Mouse (Mus musculus) adrenal gland, adult (tissue): Measurements from ENCODE around the gene Tssk4.

Source experiments
- DNase-seq, 2 experiments: peaks; one replicate each; pipeline ENCODE4 v3.0.0; 2022 to 2023; ENCODE audit warnings: low spot score in 1 of 2; ENCODE audit not compliant: inconsistent age in 2 of 2

Tssk4 gene

DNA sequence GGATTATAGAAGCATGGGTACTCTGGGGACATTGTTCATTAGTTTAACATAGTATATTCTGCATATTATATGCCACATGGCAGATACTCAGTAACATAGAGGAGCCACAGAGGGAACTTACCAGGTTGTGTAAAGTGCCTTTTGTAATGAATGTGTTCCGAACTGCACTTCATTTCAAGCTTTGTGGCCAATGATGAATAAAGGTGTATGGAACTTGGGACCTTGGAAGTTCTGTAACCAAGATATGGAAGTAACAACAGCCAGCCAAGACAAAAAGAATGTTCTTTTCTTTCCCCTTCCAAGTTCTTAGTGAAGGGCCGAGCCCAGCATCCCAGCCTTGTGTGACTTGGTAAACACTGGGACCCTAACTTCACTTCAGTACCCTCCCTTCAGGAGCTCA is at the start of gene Tssk4:
Gene Tssk4, plus strand, starts transcription at position 301 of the 400 bp plus-strand sequence.
- DNase-seq = no peak

DNA sequence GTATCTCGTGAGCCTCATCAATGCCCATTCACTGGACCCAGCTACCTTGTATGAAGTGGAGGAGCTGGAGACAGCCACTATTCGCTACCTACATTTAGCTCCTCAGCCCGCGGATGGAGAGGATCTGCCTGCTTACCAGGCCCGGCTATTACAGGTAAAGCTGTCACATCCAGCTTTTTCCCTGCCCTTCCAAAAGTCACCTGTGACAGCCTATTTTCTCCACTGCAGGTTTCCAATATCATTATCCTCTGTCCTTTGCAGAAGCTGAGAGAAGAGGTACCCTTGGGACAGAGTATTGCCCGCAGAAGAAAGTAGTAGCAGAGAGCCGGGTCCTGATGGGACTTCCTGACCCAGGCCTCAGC is 46.7 kb upstream of the Tssk4 start, which contains the start of gene Irf9:
Gene Irf9, plus strand, starts transcription at position 301 of the 362 bp plus-strand sequence.
- no peak for DNase-seq

DNA sequence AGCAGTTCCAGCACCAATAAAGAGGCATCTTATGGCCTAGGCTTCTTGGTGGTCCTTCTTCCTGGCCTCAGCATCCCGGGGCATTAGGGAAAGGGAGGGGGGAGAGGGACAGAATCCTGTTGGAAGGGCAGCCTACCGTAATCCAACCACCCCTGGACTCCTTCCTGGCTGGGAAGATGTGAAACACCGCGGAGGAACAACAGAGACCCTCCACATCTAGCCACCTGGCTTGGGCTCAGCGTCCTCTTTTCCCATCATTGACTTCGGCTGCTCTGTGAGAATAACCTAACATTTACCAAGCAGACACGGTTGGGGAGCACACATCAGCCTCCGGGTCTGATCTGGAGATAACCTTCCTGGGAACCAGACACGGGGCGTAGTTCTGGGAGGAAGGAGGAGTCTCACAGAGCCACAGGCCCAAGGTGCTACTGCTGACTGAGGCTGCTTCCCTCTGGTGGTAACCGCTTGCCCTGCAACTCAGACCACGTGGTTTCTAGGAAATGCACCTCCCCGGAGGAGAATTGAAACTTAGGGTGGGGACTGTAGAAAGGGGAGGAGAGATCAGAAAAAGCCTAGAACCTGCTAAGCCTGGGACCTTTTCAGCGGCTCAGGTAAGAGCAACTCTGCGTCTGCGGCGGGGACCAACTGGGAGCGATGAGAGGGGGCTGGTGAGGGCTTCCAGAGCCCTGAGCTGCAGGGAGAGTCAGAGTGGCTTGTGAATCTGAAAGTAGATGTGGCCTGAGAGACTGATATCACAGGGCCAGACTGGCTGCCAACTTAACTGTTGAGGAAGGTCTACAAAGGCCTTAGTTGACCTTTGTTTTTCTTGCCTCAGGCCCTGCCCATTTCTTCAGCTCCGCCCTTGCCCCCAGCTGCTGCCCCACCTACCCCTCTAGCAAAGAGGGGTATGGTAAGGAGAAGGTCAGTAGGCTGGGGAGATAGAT is 46.1 kb upstream of the Tssk4 start:
- peak; percentile 95 to 98 for DNase-seq

DNA sequence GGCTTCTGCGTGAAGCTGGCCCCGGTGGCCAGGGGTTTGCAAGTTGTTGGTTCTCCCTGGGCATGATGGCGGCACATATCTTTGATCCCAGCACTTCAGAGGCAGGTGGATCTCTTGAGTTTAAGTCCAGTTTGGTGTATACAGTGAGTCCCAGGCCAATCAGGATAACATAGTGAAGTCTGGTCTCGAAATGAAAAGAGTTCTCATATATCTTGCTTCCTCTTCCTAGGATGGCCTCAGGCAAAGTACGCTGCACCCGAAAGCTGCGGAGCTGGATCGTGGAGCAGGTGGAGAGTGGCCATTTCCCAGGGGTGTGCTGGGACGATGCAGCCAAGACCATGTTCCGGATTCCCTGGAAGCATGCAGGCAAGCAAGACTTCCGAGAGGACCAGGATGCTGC is 45.2 kb upstream of the Tssk4 start:
- peak in 1 of 2 experiments; percentile 56 for DNase-seq

DNA sequence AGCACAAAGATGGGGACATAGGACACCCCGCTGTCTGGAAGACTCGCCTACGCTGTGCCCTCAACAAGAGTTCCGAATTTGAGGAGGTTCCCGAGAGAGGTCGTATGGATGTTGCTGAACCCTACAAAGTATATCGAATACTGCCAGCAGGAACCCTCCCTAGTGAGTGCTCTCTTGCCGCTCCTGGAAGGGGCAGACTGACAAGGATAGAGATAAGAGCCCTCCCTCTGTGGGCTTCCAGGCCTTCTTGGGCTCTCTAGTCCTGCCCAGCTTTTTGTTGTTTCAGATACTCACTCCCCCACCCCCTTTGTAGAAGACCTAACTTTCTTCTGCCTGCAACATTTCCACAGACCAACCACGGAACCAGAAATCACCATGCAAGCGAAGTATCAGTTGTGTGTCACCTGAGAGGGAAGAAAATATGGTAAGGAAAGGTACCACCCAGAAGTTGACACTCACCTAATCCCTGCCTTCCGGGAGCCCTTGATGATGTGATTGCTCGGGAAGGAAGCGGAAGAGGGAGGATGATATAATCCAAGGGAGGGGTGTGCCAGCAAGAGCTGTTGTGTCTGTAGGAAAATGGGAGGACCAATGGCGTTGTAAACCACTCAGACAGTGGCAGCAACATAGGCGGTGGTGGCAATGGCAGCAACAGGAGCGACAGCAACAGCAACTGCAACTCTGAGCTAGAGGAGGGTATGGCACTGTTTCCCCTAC is 44.1 kb upstream of the Tssk4 start:
- DNase-seq = no peak

DNA sequence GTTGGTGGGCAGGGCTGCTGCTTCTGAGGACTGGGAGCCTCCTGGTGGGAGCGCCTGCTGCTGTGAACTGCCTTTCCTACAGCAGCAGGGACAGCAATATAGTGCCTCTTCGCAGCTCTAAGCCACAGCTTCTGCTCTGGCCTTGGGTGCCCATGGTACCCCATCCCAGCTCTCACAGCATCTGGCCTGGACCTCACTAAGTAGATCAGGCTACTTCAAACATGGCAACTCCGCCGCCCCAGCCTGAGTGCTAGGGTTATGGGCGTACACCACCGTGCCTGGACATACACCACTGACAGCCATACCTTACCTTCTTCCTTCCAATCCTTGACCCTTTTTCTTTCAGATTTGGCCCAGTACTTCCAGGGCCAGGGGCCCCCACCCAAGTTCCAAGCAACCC is 41.6 kb upstream of the Tssk4 start:
- no peak for DNase-seq

DNA sequence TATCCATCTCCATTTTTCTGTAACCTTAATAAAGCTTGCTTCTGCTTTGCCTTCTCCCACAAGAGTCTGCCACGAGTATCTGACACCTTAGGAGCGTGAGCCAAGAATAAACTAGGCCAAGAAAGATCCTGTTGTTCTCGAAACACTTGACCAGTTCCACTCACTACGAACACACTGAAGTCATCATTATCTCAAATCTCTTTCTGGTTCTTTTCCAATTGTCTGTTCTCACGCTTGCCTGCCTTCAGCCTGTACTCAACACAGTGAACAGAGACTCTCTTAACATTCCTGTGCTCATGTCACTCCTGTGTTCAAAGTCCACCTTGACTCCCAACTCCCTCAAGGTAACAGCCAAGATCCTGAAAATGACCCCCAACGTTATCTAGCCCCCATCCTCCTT is 36.6 kb upstream of the Tssk4 start:
- no peak for DNase-seq

DNA sequence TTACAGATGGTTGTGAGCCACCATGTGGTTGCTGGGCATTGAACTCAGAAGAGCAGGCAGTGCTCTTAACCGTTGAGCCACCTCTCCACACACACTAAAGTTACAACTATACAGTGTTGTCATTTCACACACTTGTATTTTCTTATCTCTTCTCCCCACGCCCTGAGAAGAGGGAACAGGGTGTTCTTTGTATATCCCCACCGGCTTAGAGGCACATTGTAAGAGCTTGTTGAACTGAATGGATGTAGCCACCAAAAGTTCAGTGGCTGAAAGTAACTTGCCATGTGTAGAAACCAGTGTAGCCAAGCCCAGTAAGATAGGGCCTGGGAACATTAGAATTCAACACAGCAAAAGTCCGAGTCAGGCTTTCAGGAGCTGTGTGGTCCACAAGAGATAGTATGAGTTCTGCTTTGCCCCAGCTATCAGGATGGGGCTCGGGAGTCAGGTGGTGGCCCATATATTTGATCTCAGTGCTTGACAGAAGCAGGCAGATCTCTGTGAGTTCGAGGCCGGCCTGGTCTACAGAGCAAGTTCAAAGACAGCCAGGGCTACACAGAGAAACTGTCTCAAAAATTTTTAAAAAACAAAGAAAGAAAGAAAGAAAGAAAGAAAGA is 35.3 kb upstream of the Tssk4 start:
- no peak for DNase-seq

DNA sequence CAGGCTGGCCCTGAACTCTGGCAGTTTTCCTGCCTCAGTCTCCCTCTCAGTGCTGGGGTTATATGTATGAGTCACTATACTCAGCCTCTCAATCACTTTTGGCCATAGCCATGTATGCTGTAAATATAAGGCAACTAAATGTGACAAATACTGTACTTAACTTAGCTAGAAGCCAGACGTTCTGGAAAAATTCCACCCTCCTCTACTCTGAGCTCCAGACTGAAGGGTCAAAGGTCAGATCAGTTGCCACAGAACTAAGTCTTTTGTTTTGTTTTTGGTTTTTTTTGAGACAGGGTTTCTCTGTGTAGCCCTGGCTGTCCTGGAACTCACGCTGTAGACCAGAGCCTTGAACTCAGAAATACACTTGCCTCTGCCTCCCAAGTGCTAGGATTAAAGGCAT is 34.1 kb upstream of the Tssk4 start:
- DNase-seq = no peak

DNA sequence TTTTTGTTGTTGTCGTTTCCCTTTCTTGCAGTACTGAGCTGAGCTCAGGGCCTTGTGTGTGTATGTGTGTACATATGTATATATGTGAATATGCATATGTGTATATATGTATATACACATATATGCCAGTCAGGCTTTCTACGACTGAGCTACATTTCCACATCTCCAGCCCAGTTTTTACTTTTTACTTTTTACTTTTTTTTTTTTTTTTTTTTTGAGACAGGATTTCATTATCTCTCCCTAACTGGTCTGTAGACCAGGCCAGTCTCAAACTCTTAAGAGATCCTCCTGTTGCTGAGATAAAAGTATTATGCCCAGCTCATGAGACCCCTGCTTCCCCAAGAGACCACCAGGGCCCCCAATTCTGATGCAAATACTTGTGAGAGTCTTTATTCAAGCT is 33.1 kb upstream of the Tssk4 start:
- DNase-seq = no peak

DNA sequence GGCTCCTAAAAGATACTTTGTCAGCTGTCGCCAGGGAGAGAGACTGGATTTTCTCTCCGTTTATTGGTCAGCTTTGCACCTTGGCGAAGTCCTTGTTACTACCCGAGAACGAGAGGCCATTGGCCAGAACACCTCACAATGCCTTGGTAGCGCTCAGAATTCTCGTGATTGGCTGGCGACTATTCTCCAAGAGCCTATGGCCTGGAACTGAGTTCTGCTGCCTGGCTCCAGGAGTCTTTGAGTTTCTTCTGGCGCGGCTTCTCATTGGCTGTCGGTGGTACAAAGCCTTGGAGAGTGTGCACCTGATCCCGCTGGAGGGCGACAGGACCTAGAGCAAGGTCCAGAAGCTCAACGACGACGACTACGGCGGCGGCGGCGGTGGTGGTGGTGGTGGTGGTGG is 32.2 kb upstream of the Tssk4 start, which contains the start of gene Rec8:
Gene Rec8, plus strand, starts transcription at position 216 of the 400 bp plus-strand sequence.
- peak; percentile 61 to 69 for DNase-seq

DNA sequence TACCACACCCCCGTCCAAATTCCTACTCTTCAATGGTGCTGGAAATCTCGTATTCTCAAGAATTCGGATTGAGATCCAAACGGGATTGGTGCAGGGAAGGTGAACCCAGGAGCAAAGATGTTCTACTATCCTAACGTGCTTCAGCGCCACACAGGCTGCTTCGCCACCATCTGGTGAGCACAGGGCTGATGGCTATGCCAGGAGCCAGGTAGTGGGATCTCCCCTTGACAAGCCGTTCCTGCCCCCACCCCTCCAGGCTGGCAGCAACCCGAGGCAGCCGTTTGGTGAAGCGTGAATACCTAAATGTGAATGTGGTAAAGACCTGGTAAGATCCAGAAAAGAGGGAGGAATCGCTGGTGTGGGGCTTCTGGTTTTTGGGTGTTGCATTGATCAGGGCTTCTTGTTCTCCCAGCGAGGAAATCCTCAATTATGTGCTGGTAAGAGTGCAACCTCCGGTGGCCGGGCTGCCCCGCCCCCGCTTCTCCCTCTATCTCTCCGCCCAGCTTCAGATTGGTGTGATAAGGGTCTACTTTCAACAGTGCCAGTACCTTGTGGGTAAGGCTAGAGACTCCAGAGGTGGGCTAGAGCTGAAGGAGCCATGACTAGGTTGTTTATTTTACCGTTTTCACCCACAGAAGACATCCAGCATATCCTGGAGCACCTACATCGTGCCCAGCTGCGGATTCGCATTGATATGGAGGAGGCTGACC is 31.3 kb upstream of the Tssk4 start:
- no peak for DNase-seq

DNA sequence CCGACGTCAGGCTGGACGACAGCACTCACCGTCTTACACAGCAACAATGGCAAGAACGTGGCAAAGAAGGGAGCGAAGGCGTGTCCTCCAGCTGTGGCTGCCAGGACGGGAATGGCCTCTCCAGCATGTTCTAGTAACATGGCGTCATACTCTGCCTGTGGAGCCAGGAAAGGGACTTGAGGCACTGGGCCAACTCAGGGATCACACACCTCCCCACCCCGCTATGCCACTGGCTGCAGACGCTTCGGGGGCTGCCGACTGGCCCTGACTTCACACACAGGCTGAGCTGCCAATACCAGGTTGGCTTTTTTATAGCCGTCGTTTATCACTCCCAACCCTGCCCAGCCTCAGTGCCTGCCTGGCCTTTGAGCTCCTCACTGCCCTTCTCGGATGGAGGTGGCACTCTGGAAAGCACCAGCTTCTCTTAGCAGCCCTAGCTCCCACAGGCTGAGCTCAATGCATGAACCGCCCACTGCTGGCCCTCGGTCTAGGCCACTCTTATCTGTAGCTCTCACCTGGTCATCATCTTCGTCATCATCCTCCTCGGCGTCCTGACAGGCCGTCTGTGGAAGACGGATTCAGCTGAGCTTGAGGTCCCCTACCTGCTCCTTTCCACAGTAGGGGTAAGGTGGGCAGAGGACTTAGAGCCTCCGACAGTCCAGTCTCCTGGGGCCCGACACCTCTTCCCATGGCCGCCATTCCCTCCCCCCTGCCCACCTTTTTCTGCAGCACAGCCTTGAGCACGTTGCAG is 21.7 kb upstream of the Tssk4 start:
- no peak for DNase-seq

DNA sequence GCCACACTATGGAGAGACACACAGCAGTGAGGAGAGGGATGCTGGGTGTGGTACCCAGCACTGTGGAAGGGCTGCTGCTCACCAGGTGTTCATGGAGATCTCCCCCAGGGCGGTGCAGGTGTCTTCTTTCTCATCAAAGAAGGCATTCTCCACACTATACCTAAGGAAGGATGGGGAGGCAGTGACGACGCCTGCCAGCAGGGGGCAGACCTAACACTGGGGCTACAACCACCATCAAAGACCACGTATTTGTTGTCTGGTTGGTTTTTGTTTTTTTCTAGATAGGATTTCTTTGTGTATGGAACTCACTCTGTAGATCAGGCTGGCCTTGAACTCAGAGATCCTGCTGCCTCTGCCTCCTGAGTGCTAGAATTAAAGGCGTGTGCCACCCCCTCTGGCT is 20.7 kb upstream of the Tssk4 start:
- peak in 1 of 2 experiments; percentile 81 for DNase-seq

DNA sequence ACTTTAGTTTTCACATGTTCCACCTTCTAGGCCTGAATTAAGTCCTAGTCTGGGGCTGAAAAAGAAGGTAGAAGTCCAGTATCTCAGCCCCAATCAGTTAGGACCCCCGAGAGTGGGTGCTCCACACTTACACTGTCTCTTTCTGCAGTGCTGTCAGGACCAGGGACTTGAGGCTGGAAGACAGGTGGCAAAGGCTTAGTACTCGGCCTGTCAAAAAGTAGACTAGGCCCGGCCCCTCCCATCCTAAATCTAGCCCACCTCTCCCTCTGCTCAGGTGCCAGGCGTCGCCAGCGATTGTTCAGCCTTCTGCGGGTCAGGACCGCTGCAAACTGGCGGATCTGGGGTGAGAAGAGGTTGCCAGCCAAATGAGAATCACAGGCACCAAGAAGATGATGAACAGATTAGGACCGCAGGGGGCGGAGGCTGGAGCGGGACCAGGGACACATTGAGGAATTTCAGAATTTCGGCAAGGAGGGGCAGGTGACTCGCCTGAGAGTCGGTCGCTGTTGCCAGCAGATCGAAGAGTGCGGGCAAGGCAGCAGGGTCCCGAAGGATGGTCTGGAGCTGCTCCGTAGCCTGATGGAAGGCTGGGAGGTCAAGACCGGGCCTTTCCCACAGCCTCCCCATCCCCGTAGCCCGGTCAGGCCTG is 15.0 kb upstream of the Tssk4 start:
- DNase-seq = no peak

DNA sequence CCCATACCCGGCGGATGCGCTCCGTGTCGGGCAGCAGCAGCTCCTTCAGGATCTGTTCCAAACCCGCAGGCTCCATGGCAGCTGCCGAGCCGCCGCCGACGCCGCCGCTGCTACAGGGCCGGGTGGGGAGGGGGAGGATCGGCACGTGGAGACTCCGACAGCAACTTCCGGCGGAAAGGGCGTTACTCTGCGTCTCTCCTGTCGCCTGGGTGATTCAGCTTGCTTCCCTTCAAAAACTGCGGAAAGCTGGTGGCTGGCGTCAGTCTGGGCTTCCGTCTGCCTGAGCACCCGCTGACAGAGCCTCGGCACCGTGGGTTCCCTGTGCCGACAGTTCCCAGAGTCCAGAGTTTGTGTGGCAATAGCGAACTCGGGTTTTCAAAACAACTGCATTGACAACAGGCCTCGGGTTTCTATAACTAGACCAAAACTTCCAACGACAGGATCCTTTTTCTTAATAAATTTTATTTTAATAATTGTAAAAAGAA is 14.4 kb upstream of the Tssk4 start, which contains the start of gene Ipo4:
Gene Ipo4, minus strand, starts transcription at position 435 of the 485 bp plus-strand sequence.
- DNase-seq = peak; percentile 91 to 96

DNA sequence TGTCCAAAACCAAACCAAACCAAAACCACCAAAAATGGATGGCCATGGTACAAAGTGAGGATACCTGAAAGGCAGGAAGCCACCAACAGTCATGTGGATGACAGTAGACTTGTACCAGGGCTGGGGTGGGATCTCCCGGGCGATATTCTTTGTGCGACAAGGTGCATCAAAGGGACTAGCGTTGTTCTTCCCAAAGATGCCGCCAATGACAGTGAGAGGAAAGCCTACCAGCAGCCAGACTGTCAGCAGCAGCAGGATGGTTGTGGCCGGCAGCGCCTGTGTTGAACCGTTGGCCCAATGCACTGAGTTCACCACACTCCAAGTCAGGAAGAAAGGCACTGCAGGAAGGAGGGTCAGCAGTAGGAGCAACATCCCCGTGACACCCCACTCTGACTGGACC is 12.2 kb upstream of the Tssk4 start, which contains the start of gene Gm49378:
Gene Gm49378, minus strand, starts transcription at position 101 of the 400 bp plus-strand sequence.
- no peak for DNase-seq

DNA sequence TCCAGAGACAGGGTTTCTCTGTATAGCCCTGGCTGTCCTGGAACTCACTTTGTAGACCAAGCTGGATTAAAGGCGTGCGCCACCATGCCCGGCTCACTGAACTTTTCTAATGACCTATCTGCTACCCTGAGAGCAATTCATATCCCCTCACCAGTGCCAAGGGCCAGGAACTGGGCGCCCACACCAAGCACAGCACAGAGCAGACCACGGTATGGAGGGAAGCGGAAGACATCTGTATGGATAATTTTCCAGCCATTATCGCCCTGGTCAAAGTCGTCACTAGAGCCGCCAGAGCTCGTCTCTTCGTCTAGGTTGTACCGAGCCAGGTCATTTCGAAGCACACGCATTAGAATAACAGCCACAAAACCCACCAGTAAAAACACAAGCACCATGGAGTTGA is 9.2 kb upstream of the Tssk4 start:
- no peak for DNase-seq

DNA sequence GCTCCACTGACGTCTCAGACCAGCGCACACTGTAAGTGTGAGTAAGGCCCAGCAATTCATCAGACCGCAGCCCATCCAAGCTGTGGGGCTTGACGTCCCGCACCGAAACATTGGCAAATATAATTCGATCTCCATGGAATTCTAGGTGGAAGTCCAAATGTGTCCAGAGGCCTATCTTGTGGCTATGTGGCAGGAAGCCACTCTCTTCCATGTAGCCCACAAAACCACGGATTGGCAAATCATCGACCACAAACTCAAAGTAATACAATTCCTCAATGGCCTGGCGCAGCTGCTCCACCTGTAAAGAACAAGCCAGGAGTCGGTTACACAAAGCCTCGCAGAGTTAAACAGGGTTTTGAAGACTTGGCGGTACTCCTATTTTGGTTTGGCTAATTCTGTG is 8.7 kb upstream of the Tssk4 start:
- no peak for DNase-seq
